Mouse (Mus musculus): Measurements from ENCODE around the gene 4930539E08Rik.

The 4930539E08Rik gene

GRCm38 (mm10) chr17:28896095-28896780 is 18.9 kb downstream of the 4930539E08Rik start:
- DNase-seq (ENCODE audit: low read depth, low spot score) = no peak

- no peak for DNase-seq (ENCODE audit: low read depth, low spot score)
These were observed 19.8 kb downstream of the 4930539E08Rik start for GRCm38 (mm10) chr17:28895217-28895875.

- DNase-seq (ENCODE audit: low read depth, low spot score) = no peak
These were observed 20.9 kb downstream of the 4930539E08Rik start for GRCm38 (mm10) chr17:28894050-28894767.

- no peak for DNase-seq (ENCODE audit: low read depth, low spot score)
These were observed 28.9 kb downstream of the 4930539E08Rik start for GRCm38 (mm10) chr17:28886266-28886665.

GRCm38 (mm10) chr17:28885231-28885630 is 29.9 kb downstream of the 4930539E08Rik start:
- no peak for DNase-seq (ENCODE audit: low read depth, low spot score)

GRCm38 (mm10) chr17:28883941-28884516 is 31.1 kb downstream of the 4930539E08Rik start:
- no peak for DNase-seq (ENCODE audit: low read depth, low spot score)

GRCm38 (mm10) chr17:28882810-28883209 is 32.3 kb downstream of the 4930539E08Rik start:
- no peak for DNase-seq (ENCODE audit: low read depth, low spot score)

GRCm38 (mm10) chr17:28882316-28882715 is 32.8 kb downstream of the 4930539E08Rik start:
- DNase-seq (ENCODE audit: low read depth, low spot score) = peak; percentile 54

GRCm38 (mm10) chr17:28879931-28880391 is 35.2 kb downstream of the 4930539E08Rik start:
- peak; percentile 79 for DNase-seq (ENCODE audit: low read depth, low spot score)

GRCm38 (mm10) chr17:28876821-28877220 is 38.3 kb downstream of the 4930539E08Rik start:
- DNase-seq (ENCODE audit: low read depth, low spot score) = no peak

- DNase-seq (ENCODE audit: low read depth, low spot score) = no peak
These were observed 38.8 kb downstream of the 4930539E08Rik start for GRCm38 (mm10) chr17:28876331-28876730.

GRCm38 (mm10) chr17:28875316-28875715 is 39.8 kb downstream of the 4930539E08Rik start:
- no peak for DNase-seq (ENCODE audit: low read depth, low spot score)

- no peak for DNase-seq (ENCODE audit: low read depth, low spot score)
These were observed 40.3 kb downstream of the 4930539E08Rik start for GRCm38 (mm10) chr17:28874825-28875224.

- DNase-seq (ENCODE audit: low read depth, low spot score) = no peak
These were observed 40.9 kb downstream of the 4930539E08Rik start for GRCm38 (mm10) chr17:28874216-28874615.

- DNase-seq (ENCODE audit: low read depth, low spot score) = no peak
These were observed 42.8 kb downstream of the 4930539E08Rik start for GRCm38 (mm10) chr17:28872322-28872721.

- no peak for DNase-seq (ENCODE audit: low read depth, low spot score)
These were observed 43.3 kb downstream of the 4930539E08Rik start for GRCm38 (mm10) chr17:28871831-28872230.

- no peak for DNase-seq (ENCODE audit: low read depth, low spot score)
These were observed 44.7 kb downstream of the 4930539E08Rik start for GRCm38 (mm10) chr17:28870435-28870834.

GRCm38 (mm10) chr17:28869412-28870110 is 45.6 kb downstream of the 4930539E08Rik start:
- DNase-seq (ENCODE audit: low read depth, low spot score) = no peak

- no peak for DNase-seq (ENCODE audit: low read depth, low spot score)
These were observed 47.7 kb downstream of the 4930539E08Rik start for GRCm38 (mm10) chr17:28867381-28867780.

- no peak for DNase-seq (ENCODE audit: low read depth, low spot score)
These were observed 48.2 kb downstream of the 4930539E08Rik start for GRCm38 (mm10) chr17:28866921-28867320.

GRCm38 (mm10) chr17:28864464-28864863 is 50.7 kb downstream of the 4930539E08Rik start:
- DNase-seq (ENCODE audit: low read depth, low spot score) = no peak
